Mouse (Mus musculus) kidney, embryonic 14.5 days (tissue): Measurements from ENCODE around the gene Prkar1b. TPM values are rescaled to one million over a fixed set of nuclear protein-coding genes. Genes with fewer than 3 reads are reported as not detected.

Experiments used
- ATAC-seq: fragments of 200-750 bp; cut with Nextera tagmentation; 2 replicates; pipeline ENCODE4 v1.8.0; 2017; ENCODE audit warnings: moderate number of reproducible peaks, mild to moderate bottlenecking, moderate TSS enrichment, moderate library complexity; ENCODE audit not compliant: low FRiP score, low TSS enrichment
- H3K27ac ChIP-seq: fragments of 300-500 bp; sonication (generic); 2 replicates; pipeline ENCODE4 v1.5.1; 2014; ENCODE audit warnings: low read depth, mild to moderate bottlenecking, low read length, moderate library complexity, mixed read lengths
- H3K27me3 ChIP-seq: fragments of 300-500 bp; sonication (generic); 2 replicates; pipeline ENCODE4 v1.6.1; 2014; ENCODE audit warnings: mild to moderate bottlenecking, low read length; ENCODE audit not compliant: control insufficient read depth, insufficient read depth
- H3K36me3 ChIP-seq: fragments of 300-500 bp; sonication (generic); 2 replicates; pipeline ENCODE4 v1.6.1; 2014; ENCODE audit warnings: low read length, mixed read lengths; ENCODE audit not compliant: control insufficient read depth, insufficient read depth
- H3K4me1 ChIP-seq: fragments of 300-500 bp; sonication (generic); 2 replicates; pipeline ENCODE4 v1.6.1; 2014; ENCODE audit warnings: low read length, mixed read lengths; ENCODE audit not compliant: control insufficient read depth, insufficient read depth
- H3K4me2 ChIP-seq: fragments of 300-500 bp; sonication (generic); replicated peaks from 2 replicates; pipeline ENCODE4 v1.6.1; 2014; ENCODE audit warnings: low read depth, mild to moderate bottlenecking, low read length
- H3K4me3 ChIP-seq: fragments of 300-500 bp; sonication (generic); 2 replicates; pipeline ENCODE4 v1.5.1; 2014; ENCODE audit warnings: mild to moderate bottlenecking, low read length
- H3K9ac ChIP-seq: fragments of 300-500 bp; sonication (generic); 2 replicates; pipeline ENCODE4 v1.6.1; 2014; ENCODE audit warnings: low read depth, mild to moderate bottlenecking, low read length, moderate library complexity
- H3K9me3 ChIP-seq: fragments of 300-500 bp; sonication (generic); 2 replicates; pipeline ENCODE4 v1.6.1; 2016; ENCODE audit warnings: low read length; ENCODE audit not compliant: control insufficient read depth
- WGBS: fragments of 180-500 bp; shearing (Covaris S2); extraction: QIAGEN DNeasy Blood & Tissue Kit; methylation state at CpG from one replicate; pipeline ENCODE4 v1.1.7; 2014; 5-methylcytosine and 5-hydroxymethylcytosine counted together
- polyA plus RNA-seq: library from polyadenylated mRNA; unstranded; fragments of >200 nt; fragmentation: Nextera tagmentation; extraction: Ambion mirVana; gene quantifications from 2 replicates; pipeline ENCODE4 v1.2.1, GENCODE M21; 2014

Gene Prkar1b
- polyA plus RNA-seq, 1 experiment from 2014 or later = 15.7 TPM

DNA sequence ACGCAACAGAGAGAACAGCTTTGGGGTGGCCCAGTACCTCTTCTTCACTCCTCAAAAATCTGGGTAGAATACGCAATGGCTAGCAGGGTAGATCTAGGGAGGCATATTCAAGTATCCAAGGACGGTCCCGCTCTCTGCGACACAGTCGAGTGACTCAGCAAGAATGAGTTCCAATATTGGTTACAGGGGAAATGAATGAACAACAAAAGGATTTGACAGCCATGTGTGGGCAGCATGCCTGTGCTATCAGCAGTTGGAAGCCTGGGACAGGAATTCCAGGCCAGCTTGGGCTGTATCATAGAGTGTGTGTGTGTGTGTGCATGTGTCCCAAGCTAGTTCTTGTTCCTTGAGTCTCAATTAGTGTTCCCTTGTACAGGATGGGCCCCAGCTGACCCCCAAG is 65.5 kb downstream of the Prkar1b start:
- H3K27ac ChIP-seq = no peak overlapping the region
- WGBS = 73% methylated on average over 6 of the region's 6 CpGs
- H3K4me3 ChIP-seq = no peak overlapping the region
- no peaks in the 10 kb centered on the region for H3K27me3 ChIP-seq
- no peak overlapping the region for H3K4me2 ChIP-seq
- no peaks in the 10 kb centered on the region for H3K36me3 ChIP-seq
- 0 out of 2 replicates have a peak, but pooled peaks cover 3% of the 10 kb centered on the region for H3K9me3 ChIP-seq
- no peak overlapping the region for H3K9ac ChIP-seq
- no peak for ATAC-seq
- peaks cover 18% of the 10 kb centered on the region for H3K4me1 ChIP-seq

DNA sequence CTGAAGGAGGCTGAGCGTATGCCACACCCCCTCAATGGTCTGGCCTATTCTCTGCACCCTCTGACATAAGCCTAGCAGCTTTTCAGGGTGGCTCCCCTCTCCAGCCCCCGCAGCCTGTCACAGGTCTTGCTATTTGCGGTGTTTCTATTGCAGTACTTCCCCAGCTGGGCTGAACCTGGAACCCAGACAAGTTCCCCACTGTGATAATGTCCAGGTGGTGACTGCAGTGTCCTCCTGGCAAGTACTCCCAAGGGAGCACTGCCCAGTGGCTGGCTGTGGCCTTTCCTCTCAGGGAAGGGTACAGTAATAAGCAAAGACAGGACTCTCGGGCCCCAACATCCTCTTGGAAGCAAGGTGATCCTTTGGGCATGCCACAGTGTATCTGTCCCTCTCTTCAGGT is 66.0 kb downstream of the Prkar1b start:
- WGBS = 76% methylated on average over 4 of the region's 4 CpGs

DNA sequence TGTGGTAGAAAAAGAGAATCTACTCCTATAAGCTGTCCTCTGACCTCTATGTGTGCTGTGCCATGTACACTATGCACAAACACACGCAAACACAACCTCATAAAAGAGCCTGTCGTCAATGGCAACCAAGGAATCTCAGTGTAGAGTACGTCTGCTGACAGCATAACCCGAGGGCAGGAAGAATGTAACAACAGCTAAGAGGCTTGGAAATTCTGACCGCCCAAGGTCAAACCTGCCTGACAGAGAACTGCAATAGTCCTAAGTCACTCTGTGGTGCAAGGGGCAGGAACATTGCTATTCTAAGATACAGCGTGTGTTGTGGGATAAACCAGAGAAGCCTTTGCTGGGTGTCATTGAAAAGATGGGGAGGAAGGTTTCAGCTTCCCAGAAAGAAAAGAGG is 68.4 kb downstream of the Prkar1b start:
- Histone ChIP-seq H3K27ac (peak overlapping the region; percentile 20; the same call in 1 of the 2 replicates), H3K36me3 (no peaks in the 10 kb centered on the region), H3K9me3 (no peaks in the 10 kb centered on the region), H3K4me1 (peaks cover 29% of the 10 kb centered on the region), H3K9ac (no peak overlapping the region), H3K4me2 (no peak overlapping the region), H3K4me3 (no peak overlapping the region), H3K27me3 (no peaks in the 10 kb centered on the region)
- ATAC-seq = no peak
- WGBS = 14% methylated on average over 6 of the region's 6 CpGs

More for the DNA sequence above, 66.0 kb downstream of the Prkar1b start:
- no peak overlapping the region for H3K4me2 ChIP-seq
- no peak for ATAC-seq
- H3K27ac ChIP-seq = no peak overlapping the region
- H3K9ac ChIP-seq = no peak overlapping the region
- H3K4me1 ChIP-seq = peaks cover 18% of the 10 kb centered on the region
- H3K36me3 ChIP-seq = no peaks in the 10 kb centered on the region
- H3K4me3 ChIP-seq = no peak overlapping the region
- 0 out of 2 replicates have a peak, but pooled peaks cover 3% of the 10 kb centered on the region for H3K9me3 ChIP-seq
- no peaks in the 10 kb centered on the region for H3K27me3 ChIP-seq

DNA sequence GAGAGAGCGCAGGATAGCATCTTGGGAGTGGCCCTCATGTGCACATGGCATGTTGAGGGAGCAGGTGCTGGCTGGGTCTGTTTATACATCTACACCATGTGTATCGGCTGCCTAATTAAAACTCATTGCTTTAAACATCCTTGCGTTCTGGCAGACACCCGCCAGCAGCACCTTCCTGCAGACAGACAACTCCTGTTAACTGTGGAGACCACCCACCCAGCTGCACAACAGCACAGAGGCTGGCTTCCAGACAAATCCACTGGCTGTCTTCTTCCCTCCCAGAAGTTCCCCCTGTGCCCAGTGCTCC is 71.7 kb downstream of the Prkar1b start:
- no peaks in the 10 kb centered on the region for H3K9me3 ChIP-seq
- no peak for ATAC-seq
- peaks cover 29% of the 10 kb centered on the region for H3K4me1 ChIP-seq
- H3K4me2 ChIP-seq = no peak overlapping the region
- 75% methylated on average over 4 of the region's 4 CpGs for WGBS
- H3K27ac ChIP-seq = no peak overlapping the region
- no peak overlapping the region for H3K4me3 ChIP-seq
- H3K9ac ChIP-seq = no peak overlapping the region
- H3K27me3 ChIP-seq = no peaks in the 10 kb centered on the region
- H3K36me3 ChIP-seq = no peaks in the 10 kb centered on the region

DNA sequence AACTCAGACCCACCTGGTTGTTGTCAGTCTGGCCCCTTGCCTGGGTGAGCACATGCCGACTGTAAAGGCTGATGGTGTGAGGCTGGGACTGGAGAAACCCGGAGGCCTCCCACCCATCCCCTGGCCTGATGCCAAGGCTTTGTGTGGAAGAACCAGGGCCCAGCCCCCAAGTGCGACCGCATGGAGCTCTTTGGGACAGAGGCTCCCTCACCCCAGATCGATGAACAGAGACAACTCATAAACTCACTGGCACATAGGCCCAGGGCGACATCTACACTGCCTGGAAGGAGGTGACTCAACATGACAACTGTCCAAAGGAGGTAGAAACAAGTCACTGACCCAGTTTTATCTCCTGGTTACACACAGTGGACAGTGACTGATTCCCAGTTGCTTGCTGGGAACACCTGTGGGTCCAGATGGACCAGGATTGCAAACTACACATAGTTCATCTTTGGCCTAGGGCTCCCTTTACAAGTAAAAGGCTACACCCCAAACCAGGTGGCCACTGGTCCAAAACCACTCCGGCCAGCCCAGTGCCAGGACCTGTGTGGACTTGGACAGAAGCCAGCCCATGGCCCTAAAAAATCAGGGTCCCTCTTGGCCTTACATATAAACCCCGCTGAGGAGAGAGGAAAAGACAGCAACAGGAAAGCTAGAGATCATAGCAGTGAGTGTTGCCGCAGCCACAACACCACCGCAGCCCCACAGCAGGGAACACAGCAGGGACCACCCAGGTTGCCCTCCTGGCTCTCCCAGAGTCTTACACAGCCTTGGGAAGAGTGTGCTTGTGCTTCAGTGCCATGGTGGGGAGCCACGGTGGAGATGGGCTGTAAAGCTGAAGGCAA is 72.3 kb downstream of the Prkar1b start:
- WGBS = 42% methylated on average over 11 of the region's 11 CpGs
- no peaks in the 10 kb centered on the region for H3K9me3 ChIP-seq
- H3K4me3 ChIP-seq = no peak overlapping the region
- H3K36me3 ChIP-seq = no peaks in the 10 kb centered on the region
- H3K4me1 ChIP-seq = peaks cover 29% of the 10 kb centered on the region
- no peak overlapping the region for H3K9ac ChIP-seq
- no peak overlapping the region for H3K4me2 ChIP-seq
- no peak for ATAC-seq
- H3K27me3 ChIP-seq = no peaks in the 10 kb centered on the region
- H3K27ac ChIP-seq = no peak overlapping the region

DNA sequence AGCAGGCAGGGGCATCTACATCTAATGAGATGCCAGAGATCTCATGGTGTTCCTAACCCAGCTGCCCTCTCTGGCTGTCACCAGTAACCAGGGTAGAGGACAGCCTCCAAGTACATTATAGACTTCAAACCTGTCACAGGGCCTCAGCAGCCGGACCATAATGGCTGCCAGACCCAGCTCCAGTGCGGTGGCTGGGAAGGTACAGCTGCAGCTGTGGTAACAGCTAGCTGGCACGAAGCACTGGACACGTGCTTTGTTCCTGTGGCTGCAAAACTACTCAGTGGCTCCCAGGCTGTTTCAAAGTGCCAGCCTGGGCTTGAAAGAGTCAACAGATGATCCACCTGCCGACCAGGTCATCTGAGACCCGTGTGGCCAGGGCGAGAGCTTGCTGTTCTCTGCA is 73.4 kb downstream of the Prkar1b start:
- Histone ChIP-seq H3K27ac (no peak overlapping the region), H3K4me1 (peaks cover 19% of the 10 kb centered on the region), H3K4me2 (no peak overlapping the region), H3K9ac (no peak overlapping the region), H3K4me3 (no peak overlapping the region), H3K9me3 (no peaks in the 10 kb centered on the region), H3K27me3 (no peaks in the 10 kb centered on the region), H3K36me3 (no peaks in the 10 kb centered on the region)
- 74% methylated on average over 7 of the region's 7 CpGs for WGBS
- ATAC-seq = no peak

DNA sequence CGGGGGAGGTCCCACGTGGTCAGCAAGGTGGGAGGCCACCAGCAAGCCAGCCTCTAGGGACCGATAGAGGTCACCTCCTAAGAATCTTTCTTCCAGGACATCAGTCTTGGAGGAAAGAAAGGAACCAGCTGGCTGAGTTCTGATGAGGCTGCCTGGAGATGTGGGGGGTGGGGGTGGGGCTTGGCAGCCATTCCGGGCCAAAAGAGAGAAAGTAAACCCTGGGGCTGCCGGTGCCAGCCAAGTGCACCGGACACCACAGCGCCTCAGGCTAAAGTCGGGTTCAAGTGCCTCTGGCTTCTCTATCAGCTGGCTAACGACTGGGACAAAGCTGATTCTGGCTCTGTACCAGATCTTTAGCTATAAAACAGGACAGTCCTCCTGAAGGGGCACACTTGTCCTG is 74.0 kb downstream of the Prkar1b start:
- 25% methylated on average over 8 of the region's 9 CpGs for WGBS
- ATAC-seq = no peak; the same call in 1 of the 2 replicates

DNA sequence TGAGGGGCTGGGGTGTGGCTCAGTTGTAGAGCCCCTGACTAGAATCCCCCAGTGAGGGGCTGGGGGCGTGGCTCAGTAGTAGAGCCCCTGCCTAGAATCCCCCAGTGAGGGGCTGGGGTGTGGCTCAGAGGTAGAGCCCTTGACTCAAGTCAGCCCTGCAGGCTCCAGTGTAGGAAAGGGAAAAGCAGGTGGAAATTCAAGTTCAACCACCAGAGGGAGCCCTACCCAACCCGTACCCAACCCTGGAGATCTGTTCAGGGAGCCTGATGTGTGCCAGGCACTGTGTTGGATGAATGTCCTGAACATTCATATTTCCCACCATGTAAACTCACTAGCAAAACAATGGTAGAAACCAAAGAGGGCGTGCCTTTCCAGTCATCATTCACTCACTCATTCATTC is 74.7 kb downstream of the Prkar1b start:
- H3K27me3 ChIP-seq = no peaks in the 10 kb centered on the region
- peaks cover 11% of the 10 kb centered on the region; the same call in 1 of the 2 replicates for H3K4me1 ChIP-seq
- no peak overlapping the region for H3K4me3 ChIP-seq
- H3K36me3 ChIP-seq = no peaks in the 10 kb centered on the region
- H3K9me3 ChIP-seq = no peaks in the 10 kb centered on the region
- 50% methylated on average over 3 of the region's 3 CpGs for WGBS
- H3K27ac ChIP-seq = no peak overlapping the region
- no peak overlapping the region for H3K9ac ChIP-seq
- no peak overlapping the region for H3K4me2 ChIP-seq
- peak; percentile 34 for ATAC-seq

More for the DNA sequence above, 74.0 kb downstream of the Prkar1b start:
- Histone ChIP-seq H3K4me2 (no peak overlapping the region), H3K9me3 (no peaks in the 10 kb centered on the region), H3K9ac (no peak overlapping the region), H3K4me1 (peaks cover 14% of the 10 kb centered on the region; the same call in 1 of the 2 replicates), H3K4me3 (no peak overlapping the region), H3K36me3 (no peaks in the 10 kb centered on the region), H3K27ac (no peak overlapping the region), H3K27me3 (no peaks in the 10 kb centered on the region)

DNA sequence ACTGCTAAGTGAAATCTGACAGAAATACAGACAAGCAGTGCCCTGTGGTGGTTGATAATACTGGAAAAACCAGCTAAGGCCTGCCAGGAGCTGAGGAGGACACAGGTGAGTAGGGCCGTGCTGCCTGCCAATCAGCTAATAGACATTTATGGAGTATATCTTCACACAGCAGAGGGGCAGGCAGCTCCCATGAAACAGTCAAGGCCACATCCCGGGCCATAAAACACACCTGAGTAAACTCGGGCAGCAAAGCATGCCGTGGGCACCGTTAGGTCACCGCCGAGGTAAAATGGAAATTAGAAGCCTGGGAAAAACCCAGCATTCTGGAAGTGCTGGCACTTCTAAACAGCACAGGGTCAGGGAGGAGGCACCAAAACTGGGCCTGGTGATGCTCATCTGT is 75.8 kb downstream of the Prkar1b start:
- ATAC-seq = peak; percentile 53; the same call in 1 of the 2 replicates

More for the DNA sequence above, 75.8 kb downstream of the Prkar1b start:
- H3K27me3 ChIP-seq = no peaks in the 10 kb centered on the region
- H3K4me2 ChIP-seq = no peak overlapping the region
- no peak overlapping the region for H3K9ac ChIP-seq
- H3K4me3 ChIP-seq = no peak overlapping the region
- H3K4me1 ChIP-seq = peaks cover 11% of the 10 kb centered on the region; the same call in 1 of the 2 replicates
- H3K27ac ChIP-seq = no peak overlapping the region
- no peaks in the 10 kb centered on the region for H3K36me3 ChIP-seq
- WGBS = 37% methylated on average over 7 of the region's 7 CpGs
- H3K9me3 ChIP-seq = no peaks in the 10 kb centered on the region
